Mouse (Mus musculus) layer of hippocampus, postnatal 25 days (tissue): Measurements from ENCODE around the gene Sema3b. TPM values are rescaled to one million over a fixed set of nuclear protein-coding genes. Genes with fewer than 3 reads are reported as not detected.
A peak's percentile ranks its signal among the peaks of the same experiment; 100 is the strongest.

Experiments
- DNase-seq, 2 experiments: peaks; one replicate each; pipeline ENCODE4 v3.0.0; 2022; ENCODE audit warnings: mixed read lengths in 2 of 2, low spot score in 1 of 2; ENCODE audit errors: extremely low spot score in 1 of 2
- total RNA-seq, 2 experiments: library from RNA; stranded (reverse); gene quantifications; 2 replicates each; pipeline ENCODE4 v1.2.3; 2021

Sema3b gene
- total RNA-seq: 1 to 10 TPM; 2.2 to 2.7 TPM

DNA sequence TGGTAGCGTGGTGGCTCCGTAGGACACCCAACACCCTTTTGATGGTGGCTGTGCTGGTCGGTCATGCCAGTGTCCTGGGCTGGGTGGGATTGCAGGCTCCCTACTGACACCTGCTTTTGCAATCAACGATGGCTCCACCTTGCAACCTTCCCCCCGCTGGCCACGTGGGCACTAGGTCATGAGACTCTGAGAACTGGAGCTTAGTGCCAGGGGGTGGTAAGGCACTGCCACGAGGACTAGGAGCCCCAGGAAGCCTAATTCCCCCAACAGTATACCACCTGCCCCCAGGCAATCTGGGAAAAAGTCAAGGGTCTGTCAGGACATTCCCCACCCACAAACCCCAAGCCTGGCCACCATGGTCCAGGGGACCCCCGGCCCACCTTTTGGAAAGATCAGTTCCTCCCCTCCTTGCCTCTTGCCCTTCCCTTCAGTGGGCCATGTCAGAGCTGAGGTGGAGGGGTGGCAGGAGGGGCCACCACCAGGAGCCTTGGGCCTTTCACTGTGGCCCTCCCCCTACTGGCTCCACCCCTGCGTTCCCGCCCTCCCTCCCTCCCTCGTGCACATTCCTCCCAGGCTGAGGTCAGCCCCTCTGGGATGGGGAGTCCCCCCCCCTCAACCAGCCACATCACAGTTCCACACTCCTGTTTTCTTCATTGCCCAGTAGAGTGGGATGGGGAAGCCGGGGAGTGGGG is at the start of gene Sema3b:
Gene Sema3b, minus strand, starts transcription at position 489 of the 692 bp plus-strand sequence.
- no peak for DNase-seq

GRCm38 (mm10) chr9:107658096-107658495 is 49.1 kb upstream of the Sema3b start:
- DNase-seq: no peak

GRCm38 (mm10) chr9:107657144-107657543 is 48.1 kb upstream of the Sema3b start:
- no peak for DNase-seq

DNA sequence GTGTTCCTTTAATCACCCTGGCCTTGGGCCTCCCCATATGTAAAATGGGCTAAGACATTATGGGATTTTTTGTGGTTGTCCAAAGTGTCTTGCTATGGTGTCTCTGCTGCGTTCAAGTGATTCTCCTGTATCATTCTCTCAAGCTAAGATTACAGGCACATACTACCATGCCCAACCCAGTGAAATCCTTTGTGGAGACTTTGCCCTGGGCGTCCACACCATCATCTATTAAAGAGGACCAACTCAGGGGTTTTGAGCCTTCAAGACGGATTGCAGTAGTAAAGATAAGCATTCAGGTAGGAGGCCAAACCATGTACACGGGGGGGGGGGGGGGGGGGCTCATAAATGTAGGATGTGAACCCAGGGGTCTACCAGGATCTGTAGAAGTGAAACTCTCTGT is 45.6 kb upstream of the Sema3b start:
- DNase-seq: no peak

- no peak for DNase-seq
Observed at GRCm38 (mm10) chr9:107653474-107653873, 44.4 kb upstream of the Sema3b start.

DNA sequence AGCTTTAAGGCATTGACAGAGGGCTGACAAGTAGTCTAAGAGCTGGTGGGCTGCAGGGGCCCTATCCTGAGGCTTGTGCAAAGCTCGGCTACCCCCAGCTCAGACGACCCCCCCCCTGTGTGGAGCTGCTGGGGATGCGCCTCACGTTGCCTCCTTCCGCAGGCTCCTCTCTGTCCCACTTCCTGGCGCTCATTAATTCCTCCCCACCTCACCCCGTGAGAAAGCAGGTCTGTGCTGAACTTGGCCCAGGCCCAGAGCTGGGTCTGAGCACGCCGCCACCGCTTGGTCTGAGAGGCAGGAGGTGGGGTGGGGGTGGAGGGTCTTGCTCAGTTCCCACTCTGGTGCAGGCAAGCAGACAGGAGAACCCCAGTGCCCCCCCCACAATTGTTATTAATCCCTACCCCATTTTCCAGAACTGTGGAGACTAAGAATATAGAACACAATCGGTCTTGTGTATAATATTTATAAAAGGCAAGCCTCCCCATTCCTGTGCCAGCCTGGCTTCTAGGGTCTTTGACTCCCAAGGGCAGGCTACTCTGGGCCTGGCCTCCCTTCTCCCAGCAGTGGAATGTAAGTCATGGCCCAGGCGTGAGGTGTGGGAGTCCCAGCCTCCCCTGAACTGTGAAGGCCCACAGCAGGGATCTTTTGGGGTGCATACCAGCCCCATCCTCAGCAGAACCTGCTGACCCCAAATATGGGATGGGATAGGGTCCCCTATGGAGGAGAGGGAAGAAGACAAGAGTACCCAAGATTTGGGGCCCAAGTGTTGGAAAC is 41.9 kb upstream of the Sema3b start:
- no peak for DNase-seq

DNA sequence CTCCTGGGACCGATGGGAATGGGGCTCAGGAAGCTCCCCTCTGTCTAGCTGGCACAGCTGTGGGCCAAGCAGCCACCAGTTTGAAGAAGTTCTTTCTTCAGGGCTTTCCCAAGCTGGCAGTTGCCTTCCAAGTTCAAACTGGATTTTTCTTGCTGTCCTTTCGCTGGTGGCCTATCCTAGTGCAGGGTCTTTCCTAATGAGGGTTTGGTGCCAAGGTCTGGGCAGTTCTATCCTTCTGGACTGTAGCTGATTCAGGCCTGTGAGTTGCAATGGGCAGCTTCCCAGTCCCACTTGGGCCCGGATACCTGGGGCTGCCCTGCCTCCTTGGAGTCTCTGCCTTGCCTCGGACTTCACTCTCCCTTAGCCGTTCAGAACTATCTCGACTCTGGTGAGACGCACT is 41.2 kb upstream of the Sema3b start:
- DNase-seq: no peak

- no peak for DNase-seq
Observed at GRCm38 (mm10) chr9:107648767-107649166, 39.7 kb upstream of the Sema3b start.

DNA sequence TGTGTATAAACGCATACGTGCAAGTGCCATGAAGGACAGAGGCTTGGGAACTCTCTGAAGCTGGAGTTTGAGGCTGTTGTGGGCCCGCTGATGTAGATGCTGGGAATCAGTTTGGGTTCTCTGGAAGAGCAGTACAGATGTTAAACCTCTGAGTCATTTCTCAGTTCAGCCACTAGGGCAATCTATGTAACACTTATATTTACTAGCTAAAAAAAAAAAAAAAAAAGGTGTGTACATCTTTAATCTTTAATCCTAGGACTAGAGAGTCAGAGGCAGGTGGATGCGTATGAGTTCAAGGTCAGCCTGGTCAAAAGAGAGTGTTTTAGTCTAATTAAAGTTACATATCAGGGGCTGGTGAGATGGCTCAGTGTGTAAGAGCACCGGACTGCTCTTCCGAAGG is 37.9 kb upstream of the Sema3b start:
- DNase-seq: no peak

- peak; percentile 60 to 83 for DNase-seq
Observed at GRCm38 (mm10) chr9:107645577-107645976, 36.5 kb upstream of the Sema3b start.

GRCm38 (mm10) chr9:107645153-107645510 is 36.1 kb upstream of the Sema3b start:
- DNase-seq: no peak

DNA sequence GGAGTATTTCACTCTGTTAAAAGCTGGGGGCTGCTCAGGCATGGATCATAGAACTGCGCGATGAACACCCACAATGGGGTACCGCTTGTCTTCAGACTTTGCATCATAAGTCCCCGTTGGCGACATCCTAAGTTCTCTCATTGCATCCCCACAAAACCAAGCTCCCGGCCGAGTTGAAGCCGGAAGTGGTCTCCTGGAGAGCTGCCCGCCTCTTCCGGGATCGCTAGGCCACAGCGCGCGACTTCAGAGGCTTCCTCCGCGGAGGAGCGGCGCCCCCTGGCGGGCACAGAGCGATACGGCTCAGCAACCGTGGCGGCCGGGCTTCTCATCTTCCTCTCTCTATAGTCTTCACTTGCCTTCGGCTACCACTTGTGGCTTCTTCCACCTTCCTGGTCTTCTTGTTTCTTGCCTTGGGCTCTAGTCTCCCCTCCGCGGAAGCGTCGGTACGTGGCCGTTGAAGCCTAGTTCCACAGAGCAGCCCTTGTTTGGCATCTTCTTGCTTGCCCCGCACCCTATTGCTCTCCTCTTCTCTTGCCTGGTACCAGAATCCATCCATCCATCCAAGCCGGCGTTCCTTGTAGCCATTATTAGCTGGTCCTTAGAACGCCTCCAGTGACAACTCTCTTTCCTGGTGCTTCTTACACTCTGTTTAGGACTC is 35.6 kb upstream of the Sema3b start:
- peak; percentile 88 to 97 for DNase-seq

GRCm38 (mm10) chr9:107643544-107644214 is 34.6 kb upstream of the Sema3b start:
- no peak for DNase-seq

DNA sequence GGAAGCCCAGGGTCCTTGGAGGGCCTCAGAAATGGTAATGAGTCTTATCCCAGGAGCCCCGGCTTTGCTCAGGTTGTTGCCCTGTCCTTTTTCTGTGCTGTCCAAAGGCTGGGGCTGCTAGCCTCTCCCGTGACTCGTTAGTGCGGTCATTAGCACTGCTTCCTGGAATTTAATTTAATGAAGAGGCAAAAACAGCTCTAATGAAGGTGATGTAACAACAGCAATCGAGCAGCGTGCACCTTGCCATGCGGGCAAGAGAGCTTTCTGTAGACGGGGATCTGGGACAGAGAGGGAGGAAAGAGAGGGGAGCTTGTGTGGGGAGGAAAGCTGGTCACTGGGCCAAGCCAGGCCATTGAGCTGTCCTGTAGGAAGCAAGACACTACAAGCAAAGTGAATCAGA is 32.6 kb upstream of the Sema3b start:
- no peak for DNase-seq

GRCm38 (mm10) chr9:107640257-107640772 is 31.3 kb upstream of the Sema3b start:
- no peak for DNase-seq

DNA sequence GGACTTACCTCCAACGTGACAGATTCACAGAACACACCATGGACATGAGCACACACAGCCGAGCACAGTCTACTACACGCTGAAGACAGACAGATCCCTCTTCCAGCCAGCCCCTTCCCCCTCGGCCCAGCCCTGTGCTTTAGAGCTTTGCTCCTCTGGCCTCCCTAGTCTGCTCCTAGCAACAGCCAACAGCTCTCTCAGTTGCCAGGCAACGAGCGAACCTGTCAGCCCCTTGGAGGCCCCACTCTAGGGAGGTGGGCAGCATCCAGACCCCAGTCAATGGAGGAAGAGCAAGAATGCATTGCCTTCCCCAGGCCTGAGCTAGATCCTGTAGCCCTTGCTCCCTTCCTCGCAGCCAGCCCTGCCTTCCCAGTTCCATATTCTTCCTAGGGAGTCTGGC is 28.0 kb upstream of the Sema3b start:
- no peak for DNase-seq

DNA sequence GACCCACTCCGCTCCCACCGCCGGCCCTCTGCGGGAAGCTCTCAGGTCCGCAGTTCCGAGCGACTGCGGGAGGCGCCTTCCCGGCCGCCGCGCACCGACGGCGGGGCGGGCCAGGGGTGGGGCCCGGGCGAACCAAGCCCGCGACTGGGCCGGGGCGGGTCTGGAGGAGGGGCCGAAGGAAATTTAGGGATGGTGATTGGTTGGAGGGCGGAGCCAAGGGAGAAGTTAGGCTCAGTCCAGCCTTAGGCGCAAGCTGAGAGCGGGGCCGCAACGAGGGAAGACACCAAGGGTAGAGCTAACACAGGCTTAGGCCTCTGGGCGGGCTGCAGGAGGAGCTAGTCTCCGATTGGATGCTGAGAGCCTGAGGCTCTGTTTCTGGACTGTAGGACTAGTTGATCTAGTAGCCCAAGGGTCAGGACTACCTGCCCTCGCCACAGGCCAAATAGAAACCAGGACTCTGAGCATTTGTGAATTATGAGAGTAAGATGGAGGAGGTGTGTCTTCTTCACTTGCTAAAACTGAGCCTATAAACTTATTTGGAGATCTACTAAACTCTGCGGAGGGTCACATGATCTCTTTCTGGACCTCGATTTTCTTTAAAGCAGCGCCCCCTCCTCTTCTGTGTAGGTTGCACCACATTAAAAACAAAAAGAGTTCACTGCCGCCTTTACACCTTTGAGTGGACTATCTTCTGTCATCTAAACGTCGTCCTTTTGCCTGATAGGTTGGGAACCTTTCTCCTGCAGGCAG is 26.4 kb upstream of the Sema3b start, which contains the start of gene Gnai2:
Gene Gnai2, minus strand, starts transcription at position 89 of the 750 bp plus-strand sequence.
- DNase-seq: peak; percentile 76 to 84

DNA sequence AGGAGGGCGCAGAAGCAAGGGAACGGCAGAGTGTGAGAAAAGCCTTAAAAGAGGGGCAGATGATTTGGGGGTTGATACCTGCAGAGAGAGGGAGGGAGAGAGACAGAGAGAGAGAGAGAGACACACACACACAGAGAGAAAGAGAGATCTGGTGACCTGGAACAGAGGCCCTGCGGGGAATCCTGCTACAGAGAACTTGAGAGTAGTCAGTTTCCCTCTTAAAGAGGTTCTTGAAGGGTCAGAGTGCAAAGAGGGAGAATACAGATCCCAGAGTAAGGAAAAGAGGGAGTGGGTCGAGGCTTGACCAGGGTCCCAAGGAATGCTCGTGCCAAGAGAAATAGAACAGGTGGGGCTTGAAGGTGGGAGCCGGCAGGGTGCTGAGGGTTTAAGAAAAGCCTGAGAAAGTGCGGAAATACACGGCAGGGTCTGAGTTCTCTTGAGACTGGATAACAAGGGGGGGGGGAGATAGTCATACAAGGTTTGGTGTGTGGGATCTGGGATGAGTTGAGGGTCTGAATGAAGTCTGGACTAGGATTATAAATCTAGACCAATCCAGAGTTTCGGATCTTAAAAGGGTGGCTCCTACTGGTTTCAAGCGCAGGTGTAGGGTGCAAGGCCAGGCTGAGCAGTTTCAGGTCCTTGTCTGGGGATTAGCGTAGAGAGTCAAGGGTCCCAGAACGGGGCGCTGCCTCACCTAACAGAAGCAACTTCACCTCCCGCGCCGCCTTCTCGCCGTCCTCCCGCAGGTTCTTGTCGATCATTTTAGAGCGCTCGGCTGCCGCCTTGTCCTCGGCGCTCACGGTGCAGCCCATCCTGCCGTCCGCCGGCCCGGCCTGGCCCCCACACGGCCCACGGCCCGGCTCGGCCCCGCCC is 25.6 kb upstream of the Sema3b start:
- DNase-seq: no peak
